Mouse (Mus musculus): ENCODE results near the gene Ddi2.

DNA sequence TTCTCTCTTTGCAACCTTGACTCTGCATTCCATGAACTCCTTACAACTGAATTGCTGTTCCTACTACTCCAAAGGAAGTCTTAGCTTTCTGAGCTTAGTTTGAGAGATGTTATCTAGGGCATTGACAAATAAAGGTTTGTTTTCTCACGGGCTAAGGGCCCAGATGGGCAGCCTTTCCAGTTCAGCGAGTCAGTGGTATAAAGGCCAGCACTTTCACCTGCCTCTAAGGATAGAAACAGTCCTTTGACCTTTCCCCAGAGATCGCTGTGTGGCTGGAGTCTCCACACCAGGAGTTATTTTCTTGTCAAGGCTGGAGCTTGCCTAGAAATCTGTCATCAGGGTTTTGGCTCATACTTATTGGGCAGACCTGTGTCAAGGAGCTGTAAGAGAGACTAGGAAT lies 2.5 kb upstream of the Ddi2 start:
- TF ChIP-seq CTCF (IDR thresholded peaks at IDR 0.05) (no peak), EP300 (IDR thresholded peaks at IDR 0.05) (no peak)

All from lung, postnatal 0 days (tissue).